Mouse (Mus musculus): ENCODE results near the gene Cirbp.

DNA sequence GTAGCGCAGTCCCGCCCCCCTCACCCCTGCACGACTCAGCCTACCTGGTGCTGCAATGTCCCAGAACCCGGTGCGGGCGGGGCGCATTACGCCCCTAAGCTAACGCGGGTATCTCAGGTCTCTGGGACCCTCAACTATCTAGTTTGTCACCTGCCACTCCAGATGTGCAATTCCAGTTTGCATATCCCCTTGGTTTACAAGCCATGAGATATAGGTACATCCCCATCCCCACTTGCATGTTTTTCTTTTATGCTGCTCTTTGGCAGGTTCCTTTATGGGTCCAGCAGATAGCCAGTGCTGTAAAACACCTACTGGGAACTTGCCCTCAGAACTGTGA, 26.4 kb upstream of the Cirbp start:
- TF ChIP-seq CTCF (IDR thresholded peaks at IDR 0.05; ENCODE audit: control insufficient read depth, insufficient read depth, insufficient read length) (no peak), FOSL1 (IDR thresholded peaks at IDR 0.05; ENCODE audit: insufficient read depth, low read length, poor library complexity, severe bottlenecking) (no peak), MAX (IDR thresholded peaks at IDR 0.05) (no peak), USF1 (IDR thresholded peaks at IDR 0.05; ENCODE audit: low read depth) (no peak), MYOG (IDR thresholded peaks at IDR 0.05; ENCODE audit: control insufficient read depth, extremely low read depth, insufficient read length) (no peak), CEBPB (IDR thresholded peaks at IDR 0.05; ENCODE audit: low read depth) (no peak), MYOD1 (IDR thresholded peaks at IDR 0.05; ENCODE audit: control insufficient read depth, insufficient read length, low read depth) (no peak)
